Mouse (Mus musculus) cerebellum, adult 9-11 months (tissue): Measurements from ENCODE around the gene Tagln.

Experiments
- DNase-seq: peaks from one replicate; pipeline ENCODE4 v3.0.0; 2022

Tagln gene

DNA sequence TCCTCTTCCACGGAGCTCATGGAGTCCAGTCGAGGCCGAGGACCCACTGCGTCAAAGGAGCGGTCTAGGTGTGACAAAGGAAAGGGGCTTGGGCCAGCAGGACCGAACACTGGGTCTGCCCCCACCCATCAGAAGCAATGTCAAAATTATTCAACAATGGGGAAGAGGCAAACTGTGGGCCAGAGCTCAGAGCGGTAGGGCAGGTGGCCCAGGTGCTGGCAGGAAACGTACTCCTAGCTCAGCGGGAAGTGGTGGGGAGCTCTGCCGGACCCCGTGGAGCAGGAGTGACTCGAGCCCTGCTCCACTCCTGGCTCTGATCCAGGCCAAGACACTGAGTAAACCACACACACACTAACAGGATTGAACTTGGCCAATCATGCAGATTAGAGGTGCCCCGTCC is 9.9 kb upstream of the Tagln start:
- DNase-seq, result peak; percentile 77

DNA sequence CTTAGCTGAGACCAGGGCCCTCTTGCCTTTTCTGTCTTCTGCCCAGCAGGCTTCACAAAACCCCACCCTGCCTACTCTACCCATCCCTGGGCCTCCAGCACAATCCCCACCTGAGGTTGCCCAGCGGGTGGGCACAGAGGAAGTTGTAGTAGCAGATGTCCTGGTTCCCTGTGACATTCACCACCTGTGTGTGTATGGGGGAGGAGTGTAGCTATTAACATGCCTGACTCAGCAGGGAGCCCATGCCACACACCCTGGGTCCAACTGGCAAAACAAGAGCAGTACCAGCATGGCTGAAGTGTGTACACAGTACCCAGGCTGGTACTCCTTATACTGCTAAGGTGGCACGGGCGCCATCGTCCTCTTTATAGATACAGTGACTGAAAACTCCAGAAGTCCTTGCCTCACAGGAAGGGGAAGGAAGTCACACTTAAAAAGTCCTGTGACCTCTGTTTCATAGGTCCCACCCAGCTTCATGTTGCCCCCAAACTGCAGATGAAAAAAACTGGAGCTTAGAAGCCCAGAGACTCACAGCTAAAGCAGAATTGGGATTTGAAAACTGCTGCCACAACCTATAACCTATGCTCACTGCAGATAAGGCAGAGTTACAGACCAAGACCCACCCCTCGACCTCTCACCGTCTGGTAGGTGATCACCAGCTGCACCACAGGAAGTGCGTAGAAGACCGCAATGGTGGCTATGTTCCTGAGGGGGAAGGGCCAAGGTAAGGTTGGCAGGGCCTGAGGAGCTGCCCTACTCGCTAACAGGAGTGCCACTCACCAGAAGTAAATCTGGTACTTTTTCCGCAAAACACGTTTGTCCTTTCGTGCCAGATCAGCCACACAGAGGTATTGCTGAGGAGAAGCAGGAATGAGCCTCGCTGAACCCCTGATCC is 8.9 kb upstream of the Tagln start:
- peak; percentile 79 for DNase-seq

DNA sequence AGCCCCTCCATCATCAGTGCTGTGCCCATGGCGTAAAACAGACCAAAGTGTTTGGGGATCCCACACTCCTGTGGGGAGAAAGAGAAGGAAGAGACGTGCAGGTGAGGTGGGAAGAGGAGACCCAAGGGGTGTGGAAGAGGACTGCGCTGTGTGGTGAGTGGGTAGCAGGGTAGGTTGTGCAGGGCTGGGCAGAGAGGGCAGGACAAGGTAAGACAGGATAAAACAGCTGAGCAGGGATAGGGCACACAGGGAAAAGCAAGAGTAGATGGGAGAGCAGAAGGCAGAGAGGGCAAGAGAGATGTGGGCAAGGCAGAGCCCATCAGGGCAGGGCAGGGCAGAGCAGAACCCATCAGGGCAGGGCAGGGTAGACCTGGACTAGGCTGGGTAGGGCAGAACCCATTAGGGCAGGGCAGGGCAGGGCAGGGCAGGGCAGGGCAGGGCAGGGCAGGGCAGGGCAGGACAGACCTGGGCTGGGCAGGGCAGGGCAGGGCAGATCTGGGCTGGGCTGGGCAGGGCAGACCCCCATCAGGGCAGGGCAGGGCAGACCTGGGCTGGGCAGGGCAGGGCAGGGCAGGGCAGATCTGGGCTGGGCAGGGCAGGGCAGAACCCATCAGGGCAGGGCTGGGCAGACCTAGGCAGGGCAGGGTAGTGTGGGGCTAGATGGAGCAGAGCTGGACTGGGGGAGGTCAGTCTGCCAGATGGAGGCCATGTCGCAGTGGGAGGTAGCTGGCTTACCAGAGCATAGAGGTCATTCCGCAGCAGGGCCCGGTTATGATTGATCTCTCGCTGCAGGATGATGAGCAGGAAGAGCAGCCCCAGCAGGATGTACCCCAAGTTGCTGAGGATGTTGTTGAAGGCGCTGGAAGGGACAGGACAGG is 8.0 kb upstream of the Tagln start:
- no peak for DNase-seq

DNA sequence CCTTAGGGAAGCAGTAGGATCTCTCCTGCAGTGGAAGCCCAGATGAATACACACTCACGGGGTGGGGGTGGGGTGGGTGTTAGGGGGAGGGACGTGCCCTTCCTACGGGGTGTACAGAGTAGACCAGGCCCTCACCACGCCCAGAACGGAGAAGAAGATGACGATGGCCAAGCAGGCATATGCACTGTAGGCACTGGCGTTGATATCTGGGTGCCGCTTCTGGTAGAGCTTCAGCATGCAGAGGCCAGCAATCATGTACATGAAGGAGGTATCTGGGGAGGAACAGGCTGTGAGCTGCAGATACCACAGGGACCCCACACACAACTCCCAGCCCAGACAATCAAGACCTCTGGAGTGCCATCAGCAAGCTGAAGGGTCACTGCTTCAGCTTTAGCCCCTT is 7.1 kb upstream of the Tagln start:
- DNase-seq, result no peak

DNA sequence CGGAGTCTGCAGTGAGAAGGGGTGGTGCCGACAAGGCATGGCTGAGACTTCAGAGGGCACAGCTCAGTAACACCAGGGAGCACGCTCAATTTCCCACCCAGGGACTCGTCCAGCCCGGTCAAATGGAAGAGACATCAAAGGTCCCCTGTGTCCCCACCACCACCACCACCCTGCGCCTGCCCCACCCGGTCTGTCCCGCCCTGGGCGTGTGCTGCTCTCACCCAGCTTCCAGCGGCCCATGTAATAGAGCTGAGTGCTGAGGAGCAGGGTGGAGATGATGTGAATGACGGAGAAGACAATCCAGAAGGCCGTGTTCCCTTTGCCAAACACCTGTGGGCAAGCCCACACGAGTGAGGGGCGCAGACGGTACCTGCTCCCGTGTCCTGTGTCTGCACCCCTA is 6.6 kb upstream of the Tagln start:
- no peak for DNase-seq

DNA sequence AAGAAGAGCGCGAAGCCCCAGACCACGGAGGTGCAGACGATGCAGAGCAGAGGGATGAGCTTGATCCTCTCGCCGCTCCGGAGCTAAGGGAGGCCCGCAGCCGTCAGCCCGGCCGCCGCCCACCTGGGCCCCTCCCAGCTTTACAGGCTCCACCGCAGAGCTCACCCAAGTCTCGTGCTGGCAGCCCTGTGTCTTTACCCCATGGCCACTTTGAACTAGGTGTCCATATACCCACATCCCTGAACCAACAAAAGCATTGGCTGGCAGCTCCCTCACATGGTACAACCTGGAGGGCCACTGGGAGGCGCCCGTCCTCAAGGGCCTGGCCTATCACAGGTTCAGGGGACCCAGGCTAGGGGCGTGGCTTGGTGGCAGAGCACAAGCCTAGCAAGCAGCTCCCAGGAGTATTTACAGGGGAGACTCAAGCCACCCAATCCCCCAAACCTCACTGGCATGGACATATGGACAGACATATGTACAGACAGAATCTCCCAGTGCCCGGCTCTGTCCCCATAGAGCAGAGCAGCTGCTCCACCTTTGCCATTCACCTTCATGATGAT is 5.6 kb upstream of the Tagln start:
- DNase-seq, result peak; percentile 69

DNA sequence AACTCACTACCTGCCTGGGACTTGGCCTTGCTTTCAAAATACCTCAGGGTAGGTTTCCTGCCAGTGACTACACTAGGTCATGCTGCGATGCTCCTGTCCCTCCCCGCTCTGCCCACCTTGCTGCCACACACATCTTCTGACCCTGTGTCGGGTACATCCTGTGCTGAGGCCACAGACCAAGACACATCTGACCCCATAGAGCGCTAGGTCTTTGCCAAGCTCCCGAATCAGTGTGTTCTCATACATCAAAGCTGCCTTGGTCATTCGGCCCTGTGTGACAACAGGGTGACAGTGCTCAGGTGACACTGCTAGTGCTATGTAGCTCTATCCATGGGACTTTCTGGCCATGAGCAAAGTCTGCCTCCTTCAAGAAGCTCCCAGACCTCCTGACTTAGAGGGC is 3.9 kb upstream of the Tagln start:
- DNase-seq, result no peak

DNA sequence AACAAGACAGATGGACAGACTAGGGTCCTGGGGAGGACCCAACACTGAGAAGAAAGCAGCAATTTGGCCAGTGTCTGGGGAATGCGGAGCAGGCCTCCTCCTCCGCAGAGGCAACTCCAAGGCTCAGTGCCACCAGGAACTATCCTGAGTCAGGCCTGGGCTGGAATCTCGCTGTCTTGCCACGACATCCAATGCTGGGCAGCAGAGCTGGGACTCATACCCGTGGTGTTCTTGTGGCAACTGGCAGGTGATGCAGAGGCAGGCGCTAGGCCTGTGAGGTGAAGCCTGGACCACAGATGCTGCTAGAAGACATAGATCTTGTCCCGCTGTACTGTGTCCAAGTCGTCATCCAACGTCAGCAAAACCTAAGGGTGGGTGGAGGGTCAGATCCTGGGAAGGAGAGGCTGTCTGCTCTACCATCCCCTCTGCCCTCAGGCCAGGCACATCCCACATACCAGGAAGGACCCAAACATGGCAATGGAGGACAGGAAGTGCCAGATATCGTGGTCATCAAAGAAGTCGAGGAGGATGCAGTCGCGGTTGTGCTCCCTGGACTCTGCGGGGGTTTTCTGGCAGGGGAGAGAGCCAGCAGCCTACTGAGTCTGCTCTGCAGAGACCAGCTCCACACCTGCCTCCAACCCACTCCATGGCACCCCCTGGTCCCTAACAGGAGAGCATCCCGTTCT is 3.2 kb upstream of the Tagln start:
- DNase-seq, result peak; percentile 48

DNA sequence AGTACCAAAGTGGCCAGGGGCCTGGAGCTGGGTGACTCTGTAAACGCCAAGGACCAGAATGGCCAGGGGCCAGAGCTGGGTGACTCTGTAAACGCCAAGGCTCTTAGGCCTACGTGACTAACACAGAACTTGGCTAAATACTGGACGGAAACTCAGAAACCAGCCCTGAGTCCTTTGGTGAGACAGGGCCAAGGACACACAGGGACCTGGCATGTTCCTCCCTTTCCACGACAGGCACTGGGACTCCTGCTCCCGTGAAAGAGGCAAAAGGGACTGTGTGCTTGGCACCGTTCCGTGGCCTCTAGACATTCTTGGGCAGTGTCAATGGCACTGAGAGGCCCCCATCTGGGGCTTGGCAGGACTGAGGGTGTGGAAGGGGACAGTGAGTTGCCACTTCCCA is 2.2 kb upstream of the Tagln start:
- peak; percentile 45 for DNase-seq

DNA sequence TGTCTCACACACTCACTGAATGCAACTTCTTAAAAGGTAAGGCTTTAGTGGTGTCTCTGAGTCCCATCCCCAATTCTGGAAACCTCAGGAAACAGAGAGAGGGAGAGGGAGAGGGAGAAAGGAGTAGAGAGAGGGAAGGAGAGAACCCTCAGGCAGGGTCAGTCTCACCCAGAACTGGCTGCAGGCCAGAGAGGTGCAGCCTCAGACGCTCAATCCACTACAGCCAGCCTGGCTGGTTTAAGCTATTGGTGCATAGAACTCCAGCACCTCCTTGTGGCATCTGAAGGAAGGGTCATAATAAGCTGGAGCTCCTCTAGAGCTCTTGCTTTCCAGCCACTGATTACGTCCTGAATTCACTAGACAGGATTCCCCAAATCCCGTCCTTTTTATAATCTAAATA is 1.0 kb upstream of the Tagln start:
- peak; percentile 73 for DNase-seq

DNA sequence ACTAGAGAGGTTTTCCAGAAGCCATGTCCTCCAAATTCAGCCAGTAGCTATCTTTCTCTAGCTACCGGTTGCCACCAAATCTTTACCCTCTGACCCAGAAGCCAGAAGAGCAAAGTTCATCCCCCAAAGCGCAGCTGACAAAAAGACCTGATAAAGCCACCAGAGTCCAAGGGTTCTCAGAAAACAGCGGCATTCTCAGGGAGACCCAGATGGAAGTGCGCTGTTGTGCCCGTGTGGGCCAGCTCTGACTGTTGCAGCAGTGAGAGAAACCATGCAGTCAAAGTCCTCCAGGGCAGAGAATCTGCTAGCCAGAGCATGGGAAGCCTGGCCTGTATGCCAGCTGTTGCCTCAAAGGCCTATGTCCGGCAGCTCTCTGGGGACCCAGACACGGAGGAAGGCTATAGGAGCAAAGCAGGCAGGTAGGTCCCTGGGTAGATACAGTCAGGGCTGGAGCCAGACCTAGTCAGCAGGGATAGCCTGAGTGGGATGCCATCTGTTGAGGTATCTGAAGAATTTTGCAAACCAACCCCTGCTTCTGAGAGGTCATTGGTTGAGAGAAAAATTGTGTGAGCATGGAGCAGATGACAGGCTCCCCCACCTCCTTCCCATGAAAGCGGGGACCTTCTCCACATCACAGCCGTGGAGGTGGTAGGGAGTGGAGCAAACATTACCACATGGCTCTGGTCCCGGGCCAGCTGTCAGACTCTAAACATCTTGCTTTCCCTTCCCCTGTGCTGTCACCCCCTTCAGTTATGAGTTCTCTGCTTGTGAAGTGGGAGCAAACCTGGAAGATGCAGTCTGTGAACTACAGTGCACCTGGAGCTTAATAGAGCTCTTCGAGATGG is 3.1 kb downstream of the Tagln start:
- no peak for DNase-seq

DNA sequence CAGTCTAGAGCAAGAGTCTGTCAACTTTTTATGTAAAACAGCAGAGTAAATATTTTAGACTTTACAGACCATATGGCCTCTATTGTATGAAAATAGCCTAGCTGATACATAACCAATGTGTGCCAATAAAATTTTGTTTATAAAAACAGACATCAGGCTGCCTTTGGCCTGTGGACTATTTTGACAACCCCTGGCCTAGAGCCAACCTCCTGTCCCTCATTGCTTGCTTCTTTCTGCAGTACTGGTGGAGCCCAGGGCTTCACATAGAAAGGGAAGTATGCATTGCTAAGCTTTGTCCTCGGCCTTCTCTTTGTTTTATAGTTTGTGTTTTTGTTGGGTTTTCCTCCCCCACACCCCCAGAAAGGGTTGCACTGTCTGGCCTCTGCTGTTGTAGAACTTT is 3.9 kb downstream of the Tagln start:
- DNase-seq, result no peak

DNA sequence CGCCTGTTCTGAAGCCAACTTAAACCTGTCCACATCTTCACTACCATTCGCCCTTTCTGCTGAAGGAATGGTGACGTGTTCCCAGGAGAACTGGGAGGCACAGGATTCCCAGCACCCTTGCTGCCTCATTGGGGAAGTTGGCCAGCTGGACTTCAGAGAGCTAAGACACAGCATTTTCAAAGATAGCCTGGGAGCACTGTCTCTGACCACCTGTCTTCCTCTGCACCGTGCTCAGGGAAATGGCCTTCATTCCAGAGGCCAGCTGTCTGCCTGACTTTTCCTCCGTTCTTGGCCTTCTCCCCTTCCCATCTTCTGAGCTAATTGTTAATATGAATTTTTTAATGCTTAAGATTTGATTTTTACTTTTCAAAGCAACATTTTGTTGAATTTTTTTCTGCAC is 6.6 kb downstream of the Tagln start:
- no peak for DNase-seq

DNA sequence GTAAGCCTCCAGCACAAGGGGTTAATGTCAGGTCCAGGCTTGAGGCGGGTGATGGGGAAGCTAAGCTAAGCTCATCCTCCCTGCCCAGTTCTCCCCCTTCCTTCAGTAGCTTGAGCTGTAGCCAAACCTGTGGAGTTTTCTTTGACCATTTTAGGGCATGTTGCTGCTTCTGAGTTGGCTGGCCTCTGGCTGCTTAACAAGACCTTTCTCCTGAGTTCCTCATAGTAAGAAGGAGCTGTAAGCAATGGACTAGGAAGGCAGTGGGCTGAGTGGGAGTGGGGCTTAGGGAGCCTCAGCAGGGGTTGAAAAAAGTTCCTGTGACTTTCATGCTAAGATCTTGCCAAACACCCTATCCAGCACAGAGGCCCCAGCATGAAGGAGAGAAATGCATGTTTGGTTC is 16.0 kb downstream of the Tagln start:
- DNase-seq, result no peak

DNA sequence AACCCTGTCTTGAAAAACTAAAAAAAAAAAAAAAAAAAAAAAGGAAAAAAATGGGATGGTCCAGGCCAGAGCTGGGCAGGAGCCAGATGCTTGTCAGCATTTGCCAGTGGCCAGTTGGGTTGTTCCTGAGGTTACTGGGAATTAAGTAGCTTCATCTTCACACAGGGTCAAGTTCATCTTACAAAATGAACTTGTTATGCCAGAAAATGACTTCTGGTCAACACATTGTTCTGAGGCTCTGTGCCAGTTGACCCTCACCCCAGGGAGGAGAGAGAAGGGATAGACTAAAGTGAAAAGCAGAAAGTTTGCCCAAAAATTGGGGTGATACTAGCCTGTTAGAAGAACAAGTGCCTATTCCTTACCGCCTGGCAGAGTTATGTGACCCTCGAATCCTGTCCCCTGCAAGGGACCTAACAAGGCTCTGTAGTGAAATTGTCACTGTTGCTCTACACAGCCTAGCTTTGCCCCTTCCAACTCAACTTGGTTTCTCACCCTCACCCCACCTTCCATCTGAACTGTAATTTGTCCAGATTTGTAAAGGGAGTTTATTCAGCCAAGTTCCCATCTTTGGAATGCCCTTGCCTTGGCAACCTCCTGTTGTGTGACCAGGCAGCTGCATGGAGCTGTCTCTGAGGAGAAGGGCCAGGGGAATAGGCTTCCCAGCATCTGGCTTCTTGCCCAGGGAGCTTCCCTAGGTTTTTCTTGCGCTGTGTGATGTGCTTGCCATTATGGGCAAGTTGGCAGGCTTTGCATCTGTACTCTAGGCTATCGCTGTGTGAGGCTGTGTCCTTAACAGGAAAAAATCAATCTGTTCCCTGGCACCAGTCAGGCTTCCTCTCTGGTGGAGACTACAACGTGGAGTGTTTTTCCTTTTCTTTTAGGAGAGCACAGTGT is 18.6 kb downstream of the Tagln start:
- DNase-seq, result peak; percentile 53

DNA sequence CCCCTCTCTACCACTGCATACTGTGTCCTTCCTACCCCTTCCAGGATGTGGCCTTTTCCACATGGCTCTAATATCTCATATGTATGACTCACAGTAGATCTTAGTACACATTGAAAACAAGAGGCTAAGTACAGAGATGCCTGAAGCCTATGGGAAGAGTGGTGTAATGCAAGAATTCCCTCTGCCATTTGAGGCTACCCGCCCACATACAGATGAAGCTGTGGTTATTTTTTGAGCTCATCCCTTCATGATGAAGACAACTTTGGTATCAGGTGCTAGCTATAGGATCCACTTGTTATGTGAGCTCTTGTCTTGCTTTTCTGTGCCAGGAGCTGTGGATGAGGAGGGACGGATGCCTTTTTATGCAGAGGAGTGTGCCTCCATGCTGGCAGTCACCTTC is 20.2 kb downstream of the Tagln start:
- no peak for DNase-seq

DNA sequence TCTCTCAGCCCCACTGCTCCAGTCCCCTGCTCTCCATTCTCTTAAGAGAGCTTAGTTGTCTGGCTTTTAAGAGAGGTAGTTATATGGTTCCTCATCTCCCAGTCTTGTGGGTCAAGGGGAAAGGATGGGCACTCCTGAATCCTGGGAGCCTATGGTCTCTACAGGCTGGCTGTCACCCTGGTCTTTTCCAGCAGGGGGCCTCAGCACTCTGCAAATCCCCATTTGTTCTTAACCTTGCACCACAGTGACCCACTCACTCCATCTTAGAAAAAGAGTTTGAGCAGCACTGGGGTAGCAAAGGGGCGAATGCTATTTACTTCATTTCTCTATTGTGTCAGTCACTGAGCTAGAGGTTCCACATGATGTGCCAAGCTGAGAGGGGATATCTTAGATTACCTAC is 24.2 kb downstream of the Tagln start:
- no peak for DNase-seq

DNA sequence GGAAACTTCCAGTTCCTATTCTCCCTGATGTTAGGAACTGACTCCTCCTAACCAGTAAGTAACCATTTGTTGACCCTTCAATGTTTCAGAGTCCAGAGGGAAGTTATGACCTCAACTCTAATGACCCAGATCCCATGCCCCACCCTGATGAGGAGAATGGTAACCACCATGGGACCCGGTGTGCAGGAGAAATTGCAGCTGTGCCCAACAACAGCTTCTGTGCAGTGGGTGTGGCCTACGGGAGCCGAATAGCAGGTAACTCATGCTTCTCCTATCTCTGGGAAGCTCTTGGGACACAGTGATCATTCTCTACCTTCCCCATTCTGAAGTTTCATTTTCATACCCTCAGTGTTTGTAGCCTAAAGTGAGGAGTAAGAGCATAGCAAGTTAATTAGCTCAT is 24.9 kb downstream of the Tagln start:
- no peak for DNase-seq

DNA sequence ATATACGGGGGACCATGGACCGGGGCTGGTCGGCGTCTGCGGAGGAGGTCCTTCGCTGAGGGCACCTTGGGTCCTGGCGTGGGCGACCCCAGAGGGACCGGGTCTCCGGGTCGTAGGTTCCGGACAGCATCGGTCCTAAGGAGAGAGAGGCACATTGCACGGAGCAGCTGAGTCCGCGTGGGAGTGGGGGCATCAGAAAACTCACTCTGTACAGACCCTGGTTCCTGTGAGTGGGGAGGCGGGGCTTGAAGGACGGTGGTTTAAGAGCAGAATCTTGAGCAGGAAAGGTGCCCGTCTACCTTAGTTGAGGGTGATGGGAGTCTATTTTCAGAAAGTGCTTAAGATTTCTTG is 28.8 kb downstream of the Tagln start:
- DNase-seq, result no peak

DNA sequence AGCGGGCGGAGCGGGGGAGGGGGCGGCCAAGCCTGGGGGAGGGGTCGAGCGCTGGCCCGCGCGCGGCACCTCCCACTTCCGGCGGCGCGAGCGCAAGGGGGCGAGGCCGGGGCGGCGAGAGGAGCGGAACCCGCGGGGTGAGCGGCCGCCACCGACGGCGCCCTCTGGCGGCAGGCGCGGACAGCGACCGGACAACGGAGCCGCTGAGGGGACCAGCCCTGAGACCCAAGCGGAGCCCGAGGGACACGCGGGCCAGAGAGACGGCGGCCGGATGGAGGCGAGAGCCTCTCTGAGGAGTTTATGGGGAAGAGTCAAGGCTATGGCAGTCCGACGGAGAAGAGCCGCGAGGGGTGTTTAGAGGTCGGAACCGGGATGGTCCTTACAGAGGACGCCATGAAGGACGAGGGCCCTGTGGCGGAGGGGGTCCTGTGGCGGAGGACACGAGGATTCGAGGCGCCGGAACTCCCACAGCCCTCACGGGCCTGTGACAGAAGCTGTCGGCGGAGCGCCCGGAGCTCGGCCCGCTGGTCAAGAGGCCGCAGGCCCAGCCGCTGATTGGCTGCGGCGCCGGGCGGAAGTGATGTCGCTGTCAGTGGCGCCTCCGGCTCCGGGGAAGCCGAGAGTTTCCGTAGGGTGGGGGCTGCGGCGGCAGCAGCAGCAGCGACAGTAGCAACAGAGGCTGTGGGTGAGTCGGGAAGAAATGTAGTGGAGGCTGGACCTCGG is 29.3 kb downstream of the Tagln start, which contains the start of the genes Pcsk7 and Rnf214:
Gene Pcsk7 (plus strand): TSS at position 143 of the 723 bp plus-strand sequence.
Gene Rnf214 (minus strand): TSS at position 557 of the 723 bp plus-strand sequence.
- peak; percentile 93 for DNase-seq
